Mouse (Mus musculus) limb, embryonic 12.5 days (tissue): ENCODE measurements at regions not wholly inside any gene's neighbourhood (a gene's known extent, or its start where the extent isn't known, plus 50 kb on each side); places are given as distances from the start of the nearest gene placed in this dataset.

ENCODE experiments used
- ATAC-seq: fragments of 200-750 bp; cut with Nextera tagmentation; 2 replicates; pipeline ENCODE4 v1.8.0; 2017; ENCODE audit warnings: low read depth, moderate TSS enrichment; ENCODE audit not compliant: insufficient number of reproducible peaks, insufficient read depth, low FRiP score, low TSS enrichment
- H3K27ac ChIP-seq: fragments of 300-500 bp; sonication (generic); 2 replicates; pipeline ENCODE4 v1.5.1; 2016; ENCODE audit warnings: mild to moderate bottlenecking, moderate library complexity
- H3K27me3 ChIP-seq: fragments of 300-500 bp; sonication (generic); 2 replicates; pipeline ENCODE4 v1.6.1; 2016; ENCODE audit warnings: mild to moderate bottlenecking, moderate library complexity
- H3K36me3 ChIP-seq: fragments of 300-500 bp; sonication (generic); 2 replicates; pipeline ENCODE4 v1.6.1; 2016; ENCODE audit warnings: mild to moderate bottlenecking, moderate library complexity
- H3K4me1 ChIP-seq: fragments of 300-500 bp; sonication (generic); replicated peaks from 2 replicates; pipeline ENCODE4 v1.6.1; 2016
- H3K4me2 ChIP-seq: fragments of 300-500 bp; sonication (generic); 2 replicates; pipeline ENCODE4 v1.6.1; 2016; ENCODE audit warnings: mild to moderate bottlenecking, moderate library complexity
- H3K4me3 ChIP-seq: fragments of 300-500 bp; sonication (generic); replicated peaks from 2 replicates; pipeline ENCODE4 v1.5.1; 2016; ENCODE audit warnings: mild to moderate bottlenecking
- H3K9ac ChIP-seq: fragments of 300-500 bp; sonication (generic); replicated peaks from 2 replicates; pipeline ENCODE4 v1.6.1; 2016; ENCODE audit warnings: mild to moderate bottlenecking, moderate library complexity
- H3K9me3 ChIP-seq: fragments of 300-500 bp; sonication (generic); 2 replicates; pipeline ENCODE4 v1.6.1; 2016; ENCODE audit warnings: mild to moderate bottlenecking, moderate library complexity
- WGBS: fragments of 180-500 bp; shearing (Covaris S2); methylation state at CpG from one replicate; pipeline ENCODE4 v1.1.7; 2016; 5-methylcytosine and 5-hydroxymethylcytosine counted together

DNA sequence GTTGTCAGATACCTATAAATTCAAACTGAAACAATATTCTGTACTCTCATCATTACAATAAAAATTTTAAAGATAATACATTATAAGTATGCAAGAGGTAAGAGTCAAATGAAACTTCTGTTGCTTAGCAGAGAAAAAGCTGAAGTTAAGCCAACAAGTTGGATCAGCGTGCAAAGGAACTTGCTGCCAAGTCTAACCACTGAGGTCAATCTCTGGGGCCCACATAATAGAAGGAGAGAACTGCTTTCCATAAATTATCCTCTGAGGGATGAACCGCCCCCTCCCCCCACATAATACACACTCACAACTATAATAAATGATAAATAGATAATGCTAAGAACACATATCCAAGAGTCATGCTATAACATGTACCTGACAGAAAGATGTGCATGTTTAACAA lies 144.2 kb upstream of the Ahr start:
- Histone ChIP-seq H3K27me3 (no peaks in the 10 kb centered on the region), H3K27ac (no peak overlapping the region), H3K9ac (no peak overlapping the region), H3K36me3 (no peaks in the 10 kb centered on the region), H3K4me2 (no peak overlapping the region), H3K4me3 (no peak overlapping the region), H3K4me1 (no peaks in the 10 kb centered on the region), H3K9me3 (no peaks in the 10 kb centered on the region)
- 81% methylated on average over 2 of the region's 2 CpGs for WGBS
- no peak for ATAC-seq

DNA sequence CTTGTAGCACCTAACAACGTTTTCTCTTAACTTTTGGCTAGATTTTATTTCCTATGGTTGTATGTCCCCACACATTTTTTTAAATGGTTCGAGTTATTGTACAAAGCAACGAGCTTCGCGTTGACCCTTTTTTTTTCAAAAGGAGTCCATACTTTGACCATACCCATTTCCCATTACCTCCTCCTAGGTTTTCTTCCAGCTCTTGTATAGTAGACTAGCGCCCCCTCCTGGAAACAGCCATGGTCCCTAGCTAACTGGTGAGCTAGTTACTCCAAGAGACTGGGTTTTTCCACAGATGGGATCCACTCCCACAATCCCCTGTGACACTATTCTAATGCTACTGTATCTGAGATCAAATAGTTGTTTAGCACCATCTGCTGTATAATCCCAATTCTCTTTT lies 139.6 kb upstream of the Ahr start:
- no peaks in the 10 kb centered on the region for H3K9me3 ChIP-seq
- no peak for ATAC-seq
- no peak overlapping the region for H3K4me3 ChIP-seq
- WGBS, result 50% methylated on average over 6 of the region's 6 CpGs
- no peaks in the 10 kb centered on the region for H3K36me3 ChIP-seq
- H3K9ac ChIP-seq, result no peak overlapping the region
- H3K27ac ChIP-seq, result no peak overlapping the region
- H3K27me3 ChIP-seq, result no peaks in the 10 kb centered on the region
- H3K4me2 ChIP-seq, result no peak overlapping the region
- no peaks in the 10 kb centered on the region for H3K4me1 ChIP-seq

DNA sequence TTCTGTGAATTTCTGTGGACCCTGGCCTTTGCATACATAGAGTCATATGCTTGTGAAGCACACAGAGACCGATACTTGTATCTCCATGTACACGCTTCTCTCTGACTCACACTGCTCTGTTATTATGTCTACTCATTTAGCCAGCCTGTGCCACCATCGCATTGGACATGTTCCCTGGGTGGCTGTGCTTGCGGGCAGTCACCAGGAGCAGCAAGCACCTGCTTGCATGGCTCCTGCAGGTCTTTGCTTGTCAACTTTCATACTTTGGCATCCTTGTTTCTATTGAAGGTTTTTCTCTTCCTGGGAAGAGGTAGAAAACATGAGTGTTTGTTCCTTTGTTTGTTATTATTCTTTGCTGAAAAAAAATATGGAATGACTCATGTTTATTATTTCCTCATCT lies 136.1 kb upstream of the Ahr start:
- no peaks in the 10 kb centered on the region for H3K9me3 ChIP-seq
- H3K9ac ChIP-seq, result no peak overlapping the region
- ATAC-seq, result no peak
- H3K27me3 ChIP-seq, result no peaks in the 10 kb centered on the region
- H3K4me1 ChIP-seq, result no peaks in the 10 kb centered on the region
- WGBS, result 95% methylated on average over 4 of the region's 4 CpGs
- H3K4me3 ChIP-seq, result no peak overlapping the region
- no peak overlapping the region for H3K27ac ChIP-seq
- no peak overlapping the region for H3K4me2 ChIP-seq
- no peaks in the 10 kb centered on the region for H3K36me3 ChIP-seq

DNA sequence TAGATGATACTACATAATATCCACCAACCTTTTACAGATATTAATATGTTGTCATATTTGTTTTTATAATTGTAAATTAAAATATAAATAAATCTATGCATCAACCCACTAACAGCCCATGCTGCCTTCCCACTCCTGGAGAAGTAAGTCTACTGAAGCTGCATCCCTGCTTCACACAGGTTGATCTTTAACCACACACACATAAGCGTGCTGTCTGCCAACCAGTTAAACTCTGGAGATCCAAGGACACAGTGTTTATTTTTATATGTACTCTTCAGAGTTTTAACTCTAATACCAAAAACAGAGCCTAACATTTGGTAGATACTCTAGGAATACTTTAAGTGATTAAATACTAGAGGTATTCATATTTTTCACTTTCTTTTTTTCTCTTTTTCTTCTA lies 133.9 kb upstream of the Ahr start:
- Histone ChIP-seq H3K27me3 (no peaks in the 10 kb centered on the region), H3K36me3 (no peaks in the 10 kb centered on the region), H3K9ac (no peak overlapping the region), H3K9me3 (no peaks in the 10 kb centered on the region), H3K4me3 (no peak overlapping the region), H3K4me2 (no peak overlapping the region), H3K27ac (no peak overlapping the region), H3K4me1 (no peaks in the 10 kb centered on the region)
- 85% methylated on average over 1 of the region's 1 CpGs for WGBS
- ATAC-seq, result no peak

DNA sequence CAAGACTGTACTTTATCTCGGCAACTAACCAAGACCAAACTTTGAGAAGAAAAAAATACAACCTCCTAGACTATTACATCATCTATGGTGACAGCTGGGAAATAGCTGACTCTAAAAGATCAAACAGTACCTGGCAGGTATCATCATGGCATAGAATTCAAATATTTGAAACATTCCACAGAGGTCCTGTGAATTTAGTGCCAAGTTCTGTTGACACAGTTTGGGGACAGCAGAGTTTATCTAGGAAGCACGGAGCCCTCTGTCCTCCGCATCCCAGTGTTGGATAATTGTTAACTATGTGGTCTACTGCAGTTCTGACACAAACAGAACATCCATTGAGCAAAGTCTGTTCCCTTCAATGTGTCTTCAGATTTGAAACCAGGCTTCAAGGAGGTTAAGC lies 132.9 kb upstream of the Ahr start:
- no peak overlapping the region for H3K4me3 ChIP-seq
- ATAC-seq, result no peak
- H3K4me1 ChIP-seq, result no peaks in the 10 kb centered on the region
- H3K9me3 ChIP-seq, result no peaks in the 10 kb centered on the region
- H3K27ac ChIP-seq, result no peak overlapping the region
- no peaks in the 10 kb centered on the region for H3K27me3 ChIP-seq
- H3K36me3 ChIP-seq, result no peaks in the 10 kb centered on the region
- H3K4me2 ChIP-seq, result no peak overlapping the region
- no peak overlapping the region for H3K9ac ChIP-seq
- WGBS, result 91% methylated on average over 3 of the region's 3 CpGs

DNA sequence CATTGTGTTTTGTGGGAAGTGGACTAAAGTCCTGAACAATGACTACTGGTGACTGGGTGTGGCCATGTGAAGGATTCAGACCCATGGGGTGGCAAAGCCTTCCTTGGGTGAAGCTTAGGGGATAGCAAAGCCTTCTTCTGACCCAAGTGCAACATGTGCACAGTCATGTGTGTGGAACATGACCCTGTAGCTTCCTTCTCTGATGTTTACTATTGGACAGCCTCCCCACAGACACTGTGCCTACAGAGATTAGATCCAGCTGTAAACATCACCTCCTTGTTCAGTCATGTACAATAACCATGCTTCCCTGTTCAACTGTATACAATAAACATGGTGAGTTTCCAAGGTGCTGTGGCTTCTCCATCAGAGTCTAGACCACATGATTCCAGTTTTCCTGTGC lies 132.4 kb upstream of the Ahr start:
- Histone ChIP-seq H3K4me3 (no peak overlapping the region), H3K27me3 (no peaks in the 10 kb centered on the region), H3K27ac (no peak overlapping the region), H3K4me1 (no peaks in the 10 kb centered on the region), H3K9ac (no peak overlapping the region), H3K4me2 (no peak overlapping the region), H3K9me3 (no peaks in the 10 kb centered on the region), H3K36me3 (no peaks in the 10 kb centered on the region)
- no peak for ATAC-seq

DNA sequence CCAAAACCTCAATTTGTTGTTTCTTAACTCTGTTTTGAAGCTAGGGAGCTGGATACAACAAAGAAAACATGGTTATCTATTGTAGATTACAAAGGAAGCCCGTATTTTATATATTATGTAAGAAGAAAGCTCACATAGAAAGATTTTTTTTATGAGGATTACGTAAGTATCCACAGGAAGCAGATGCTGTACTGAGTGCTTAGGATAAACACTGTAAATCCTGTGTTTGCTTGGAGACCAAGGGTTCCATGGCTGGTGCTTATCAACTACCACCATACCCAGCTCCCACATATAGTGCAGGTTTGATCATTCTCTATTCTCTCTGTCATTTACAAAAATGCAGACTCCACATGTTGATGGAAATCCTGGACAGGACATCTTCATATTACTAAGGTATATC lies 131.2 kb upstream of the Ahr start:
- Histone ChIP-seq H3K4me3 (no peak overlapping the region), H3K27me3 (no peaks in the 10 kb centered on the region), H3K36me3 (no peaks in the 10 kb centered on the region), H3K4me2 (no peak overlapping the region), H3K4me1 (no peaks in the 10 kb centered on the region), H3K27ac (no peak overlapping the region), H3K9me3 (no peaks in the 10 kb centered on the region), H3K9ac (no peak overlapping the region)
- WGBS, result 74% methylated on average over 2 of the region's 2 CpGs
- no peak for ATAC-seq

DNA sequence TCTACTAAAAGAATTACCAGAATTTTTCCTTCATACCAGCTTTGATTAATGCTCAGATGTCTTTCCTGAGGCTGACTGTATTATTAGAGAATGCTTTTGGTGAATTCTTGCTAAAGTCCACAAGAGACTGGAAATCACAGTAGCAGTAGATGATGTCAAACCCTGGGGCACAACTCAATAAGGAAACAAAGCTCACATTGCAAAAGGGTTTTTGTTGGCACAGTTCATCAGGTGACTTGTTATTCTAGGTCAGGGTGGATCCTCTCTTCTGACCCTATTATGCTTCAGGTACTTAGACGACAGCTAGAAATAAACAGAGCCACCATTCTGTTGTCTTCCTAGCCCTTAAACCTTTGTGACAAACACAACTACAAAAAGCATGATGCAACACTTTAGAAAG lies 128.2 kb upstream of the Ahr start:
- Histone ChIP-seq H3K4me1 (no peaks in the 10 kb centered on the region), H3K27ac (no peak overlapping the region), H3K9ac (no peak overlapping the region), H3K4me3 (no peak overlapping the region), H3K36me3 (no peaks in the 10 kb centered on the region), H3K27me3 (no peaks in the 10 kb centered on the region), H3K9me3 (no peaks in the 10 kb centered on the region), H3K4me2 (no peak overlapping the region)
- no peak for ATAC-seq
- 87% methylated on average over 1 of the region's 1 CpGs for WGBS

DNA sequence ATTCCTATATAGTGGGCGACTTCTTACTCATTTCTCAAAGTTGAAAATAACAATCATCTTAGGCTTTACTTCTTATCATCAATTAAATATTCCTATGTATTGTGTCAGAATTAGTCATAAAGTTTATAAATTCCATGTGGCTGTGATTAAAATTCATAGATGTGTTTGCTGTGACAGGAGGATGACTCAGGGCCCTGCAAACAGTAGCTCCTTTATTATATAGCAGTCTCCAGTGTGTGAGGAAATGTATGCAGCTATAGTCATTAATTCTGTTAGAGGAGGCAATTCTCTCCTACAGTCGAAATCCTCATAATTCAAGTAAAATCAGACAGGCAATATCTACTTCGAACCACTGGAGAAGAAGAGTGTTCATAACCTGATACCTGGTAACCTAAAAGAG lies 121.7 kb upstream of the Ahr start:
- no peak for ATAC-seq
- Histone ChIP-seq H3K27ac (no peak overlapping the region), H3K27me3 (no peaks in the 10 kb centered on the region), H3K4me1 (no peaks in the 10 kb centered on the region), H3K9me3 (no peaks in the 10 kb centered on the region), H3K36me3 (no peaks in the 10 kb centered on the region), H3K9ac (no peak overlapping the region), H3K4me3 (no peak overlapping the region), H3K4me2 (no peak overlapping the region)
- WGBS, result 88% methylated on average over 3 of the region's 3 CpGs

DNA sequence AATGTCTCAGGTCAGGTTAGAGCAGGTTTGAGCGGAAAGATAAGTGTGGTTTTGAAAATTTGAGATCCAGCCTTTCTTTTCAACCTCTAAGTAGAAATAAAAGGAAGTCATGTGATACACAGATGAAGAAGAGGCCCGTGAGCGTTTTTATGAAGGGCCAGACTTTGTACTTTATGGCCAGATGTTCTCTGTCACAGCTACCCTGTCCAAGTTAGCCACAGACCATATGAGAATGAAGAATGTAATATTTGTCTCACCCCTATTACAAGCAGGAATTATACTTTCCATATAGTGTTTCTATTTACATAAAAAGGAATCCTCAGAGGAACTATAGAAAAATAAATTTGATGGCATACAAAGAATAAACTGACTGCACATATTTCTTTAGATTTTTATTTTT lies 114.9 kb upstream of the Ahr start:
- H3K27ac ChIP-seq, result no peak overlapping the region
- 72% methylated on average over 3 of the region's 3 CpGs for WGBS
- H3K4me2 ChIP-seq, result no peak overlapping the region
- H3K9me3 ChIP-seq, result no peaks in the 10 kb centered on the region
- no peak overlapping the region for H3K4me3 ChIP-seq
- no peaks in the 10 kb centered on the region for H3K4me1 ChIP-seq
- no peaks in the 10 kb centered on the region for H3K36me3 ChIP-seq
- H3K27me3 ChIP-seq, result no peaks in the 10 kb centered on the region
- H3K9ac ChIP-seq, result no peak overlapping the region
- ATAC-seq, result no peak

DNA sequence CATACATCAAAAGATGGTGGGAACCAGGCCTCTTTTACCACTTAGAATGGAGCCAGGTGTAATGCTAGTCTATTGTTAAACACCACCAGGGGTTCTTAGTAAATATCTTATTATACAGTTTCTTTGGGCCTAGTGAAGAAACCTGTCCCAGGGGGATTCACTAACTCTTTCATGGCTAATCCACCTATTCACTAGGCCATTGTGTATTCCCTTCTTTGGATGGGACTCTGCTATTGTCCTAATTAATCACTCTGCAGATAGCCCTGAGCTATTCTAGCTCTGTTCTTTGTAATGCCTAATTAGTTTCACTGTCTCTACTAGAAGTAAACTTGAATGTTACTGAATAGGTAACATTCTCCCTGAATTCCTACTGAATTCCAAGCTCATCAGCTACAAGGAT lies 107.6 kb upstream of the Ahr start:
- Histone ChIP-seq H3K4me1 (no peaks in the 10 kb centered on the region), H3K9ac (no peak overlapping the region), H3K27me3 (no peaks in the 10 kb centered on the region), H3K27ac (no peak overlapping the region), H3K36me3 (no peaks in the 10 kb centered on the region), H3K9me3 (no peaks in the 10 kb centered on the region), H3K4me3 (no peak overlapping the region), H3K4me2 (no peak overlapping the region)
- ATAC-seq, result no peak

DNA sequence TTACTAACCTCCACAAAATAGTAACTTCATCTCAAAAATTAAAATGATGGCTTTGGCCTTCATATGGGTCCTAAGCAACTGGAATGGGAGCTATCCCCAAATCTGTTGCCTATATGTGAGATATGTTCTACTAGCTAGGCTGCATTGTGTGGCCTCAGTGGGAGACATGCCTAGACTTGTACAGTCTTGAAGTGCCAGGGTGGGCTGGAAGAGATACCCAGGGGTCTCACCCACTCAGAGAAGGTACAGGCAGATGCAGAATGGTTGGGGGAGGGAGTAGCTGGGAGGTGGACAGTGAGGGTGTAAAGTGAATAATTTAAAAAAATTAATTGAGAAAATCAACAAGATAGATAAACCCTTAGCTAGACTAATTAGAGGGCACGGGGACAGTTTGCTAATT lies 106.9 kb upstream of the Ahr start:
- Histone ChIP-seq H3K36me3 (no peaks in the 10 kb centered on the region), H3K27ac (no peak overlapping the region), H3K4me2 (no peak overlapping the region), H3K4me1 (no peaks in the 10 kb centered on the region), H3K4me3 (no peak overlapping the region), H3K9me3 (no peaks in the 10 kb centered on the region), H3K27me3 (no peaks in the 10 kb centered on the region), H3K9ac (no peak overlapping the region)
- 33% methylated on average over 1 of the region's 1 CpGs for WGBS
- ATAC-seq, result no peak

DNA sequence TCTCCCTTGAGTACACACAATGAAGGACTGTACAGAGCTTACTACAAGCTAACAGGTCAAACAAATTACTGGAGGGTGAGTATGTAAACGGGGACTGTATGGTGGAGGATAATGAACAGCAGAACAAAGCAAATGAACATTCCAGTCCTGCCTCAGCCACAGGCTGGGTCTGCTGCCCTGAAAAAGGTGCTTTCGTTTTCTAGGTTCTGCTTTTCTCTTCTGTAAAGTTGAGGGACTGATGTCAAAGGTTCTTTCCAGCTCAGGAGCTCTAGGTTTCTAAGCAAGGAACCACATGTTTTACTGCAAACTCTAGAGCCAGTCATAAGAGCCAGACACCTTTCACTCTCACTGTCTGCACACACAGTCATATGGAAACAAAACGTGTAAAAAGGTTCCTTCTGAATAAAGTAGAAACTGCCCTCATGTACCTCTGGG lies 106.1 kb upstream of the Ahr start:
- 62% methylated on average over 3 of the region's 3 CpGs for WGBS
- Histone ChIP-seq H3K4me3 (no peak overlapping the region), H3K9me3 (no peaks in the 10 kb centered on the region), H3K27me3 (no peaks in the 10 kb centered on the region), H3K4me2 (no peak overlapping the region), H3K27ac (no peak overlapping the region), H3K9ac (no peak overlapping the region), H3K4me1 (no peaks in the 10 kb centered on the region), H3K36me3 (no peaks in the 10 kb centered on the region)
- ATAC-seq, result no peak
